Mouse (Mus musculus) thymus, postnatal 25 days (tissue): ENCODE measurements around the gene Cacna1a.
"Not testable (repeated sequence)": the region's sequence is repeated elsewhere in the genome, so short reads cannot be mapped to it uniquely, and the experiment has no call there.

Source experiments
- DNase-seq: peaks from one replicate; pipeline ENCODE4 v3.0.0; 2022

Gene Cacna1a

DNA sequence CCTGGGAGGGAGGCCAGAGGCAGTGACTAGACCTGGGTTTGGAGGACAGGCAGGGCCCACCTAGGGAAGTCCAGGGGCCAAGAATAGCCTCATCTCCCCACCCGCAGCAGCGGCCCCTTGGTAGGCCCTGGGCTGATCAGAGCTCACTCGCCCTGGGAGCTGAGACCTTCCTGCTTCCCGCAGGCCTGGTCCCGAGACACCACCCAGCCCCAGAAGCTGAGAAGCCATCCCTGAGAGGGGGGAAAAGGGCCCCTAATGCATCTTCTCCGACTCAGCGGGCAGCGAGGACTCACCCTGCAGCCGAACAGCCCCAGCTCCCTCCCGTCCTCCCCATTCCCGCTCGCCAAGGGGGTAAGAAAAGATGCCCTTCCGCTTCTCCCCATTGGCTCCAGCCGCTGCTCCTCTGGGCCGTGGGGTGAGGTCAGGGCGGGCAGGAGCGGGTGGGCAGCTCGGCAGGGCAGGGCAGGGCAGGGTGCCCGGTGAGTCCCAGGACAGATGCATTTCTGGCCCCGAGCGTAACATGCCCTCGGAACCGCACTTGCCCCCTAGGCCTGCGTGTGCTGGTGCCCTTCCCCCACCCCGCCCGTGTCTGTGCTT, 212.2 kb downstream of the Cacna1a start:
- DNase-seq = no peak

DNA sequence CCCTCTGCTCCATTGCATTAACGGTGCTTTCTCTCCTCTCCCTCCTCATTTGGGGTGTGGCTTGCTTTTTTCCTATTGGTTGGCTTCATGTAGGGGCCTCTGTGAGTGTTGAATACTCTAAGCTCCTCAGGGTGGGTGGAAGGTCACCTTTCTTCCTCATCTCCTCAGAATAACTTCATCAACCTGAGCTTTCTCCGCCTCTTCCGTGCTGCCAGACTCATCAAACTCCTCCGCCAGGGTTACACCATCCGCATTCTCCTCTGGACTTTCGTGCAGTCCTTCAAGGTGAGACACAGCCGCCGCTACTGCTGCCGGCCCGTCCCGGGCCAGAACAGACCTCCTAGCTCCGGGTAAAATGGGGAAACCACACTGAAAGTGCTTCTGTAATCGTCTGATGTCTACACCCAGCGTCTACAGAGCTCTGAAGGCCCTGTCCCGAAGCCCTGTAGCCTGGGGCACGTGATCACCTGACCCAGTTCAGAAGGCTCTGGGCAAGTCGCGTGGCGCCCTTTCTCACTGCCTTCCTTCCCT, 213.0 kb downstream of the Cacna1a start:
- DNase-seq = no peak

DNA sequence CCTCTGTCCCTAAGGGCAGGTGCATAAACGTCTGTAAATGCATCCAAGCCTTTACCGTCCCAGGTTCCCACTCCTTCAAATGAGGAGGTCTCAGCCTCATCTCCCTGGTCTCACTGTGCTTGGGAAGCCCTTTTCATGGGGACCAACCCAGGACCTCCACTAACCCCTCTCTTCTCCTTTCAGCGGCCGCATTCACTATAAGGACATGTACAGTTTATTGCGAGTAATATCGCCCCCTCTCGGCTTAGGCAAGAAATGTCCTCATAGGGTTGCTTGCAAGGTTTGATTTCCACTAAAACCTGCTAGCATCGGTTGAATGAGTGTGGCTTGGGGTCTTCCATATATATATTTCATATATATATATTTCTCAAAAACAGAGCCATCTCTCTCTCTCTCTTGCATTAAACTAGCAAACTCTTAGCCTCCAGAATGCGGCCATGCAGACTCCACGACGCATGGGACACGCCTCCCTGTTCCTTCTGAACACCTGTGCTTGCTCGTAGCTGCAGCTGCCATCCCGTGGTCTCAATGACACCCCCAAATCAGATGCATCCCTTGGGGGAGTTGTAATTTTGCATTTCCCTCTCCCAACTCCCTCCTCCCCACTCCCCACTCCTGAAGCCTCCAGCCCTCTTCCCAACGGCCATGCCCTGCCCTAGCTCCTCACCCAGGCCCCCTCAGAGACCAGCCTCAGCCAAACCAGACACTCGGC, 226.4 kb downstream of the Cacna1a start:
- DNase-seq = peak; percentile 50

DNA sequence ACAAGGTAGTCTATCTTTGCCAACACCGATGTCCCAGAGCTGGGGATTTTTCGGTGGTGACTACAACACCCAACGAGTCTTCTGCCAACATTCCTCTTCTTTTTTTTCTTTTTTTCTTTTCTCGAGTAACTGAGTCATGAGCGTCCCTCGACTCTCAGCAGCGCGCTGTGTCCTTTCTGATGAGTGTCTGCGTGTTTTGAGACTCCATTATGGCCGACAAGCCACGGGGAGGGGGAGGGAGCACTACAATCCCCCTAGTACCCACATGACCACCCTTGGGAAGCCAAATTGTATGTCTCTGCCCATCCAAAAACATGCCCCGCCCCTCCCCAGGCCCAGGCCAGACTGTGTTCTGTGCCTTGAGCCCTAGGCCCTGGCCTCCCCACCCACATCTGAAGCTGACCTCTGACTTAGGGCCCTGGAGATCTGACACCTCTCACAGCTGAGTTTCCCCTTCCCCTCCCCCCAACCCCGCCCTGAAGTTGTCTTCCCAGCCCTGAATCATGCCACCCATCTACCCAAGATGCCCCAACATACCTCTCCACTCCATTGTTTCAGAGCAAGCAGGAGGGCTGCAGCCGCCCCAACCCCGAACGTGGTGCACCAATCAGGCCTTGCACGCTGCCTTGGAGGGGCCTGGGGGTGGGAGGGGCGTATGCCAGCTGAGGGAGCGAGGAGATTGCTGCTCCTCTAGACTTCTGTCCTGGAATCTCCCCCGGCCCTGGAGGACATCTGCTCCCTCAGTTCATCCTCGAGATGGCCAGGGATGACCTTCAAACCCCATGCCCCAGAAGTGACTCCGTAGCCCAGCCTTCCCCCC, 227.6 kb downstream of the Cacna1a start:
- DNase-seq = no peak

DNA sequence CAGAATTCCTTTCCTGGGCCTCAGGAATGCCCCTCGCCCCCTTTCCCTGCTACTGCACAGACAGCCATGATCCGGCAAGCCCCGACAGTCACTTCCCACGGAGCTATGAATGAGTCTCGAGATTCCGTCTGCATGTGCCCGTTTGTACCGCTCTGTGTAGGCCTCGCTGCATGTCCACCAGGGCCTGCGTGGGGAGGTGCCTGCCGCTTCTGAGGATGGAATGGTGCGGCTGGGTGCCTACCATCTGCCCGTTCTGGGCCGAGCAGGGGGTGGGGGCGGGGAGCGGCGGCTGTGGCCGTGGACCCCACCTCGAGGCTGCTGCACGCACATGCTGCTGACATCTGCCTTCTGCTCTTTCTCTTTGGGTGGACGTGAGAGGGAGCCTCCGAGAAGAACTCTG, 228.8 kb downstream of the Cacna1a start:
- DNase-seq = no peak

DNA sequence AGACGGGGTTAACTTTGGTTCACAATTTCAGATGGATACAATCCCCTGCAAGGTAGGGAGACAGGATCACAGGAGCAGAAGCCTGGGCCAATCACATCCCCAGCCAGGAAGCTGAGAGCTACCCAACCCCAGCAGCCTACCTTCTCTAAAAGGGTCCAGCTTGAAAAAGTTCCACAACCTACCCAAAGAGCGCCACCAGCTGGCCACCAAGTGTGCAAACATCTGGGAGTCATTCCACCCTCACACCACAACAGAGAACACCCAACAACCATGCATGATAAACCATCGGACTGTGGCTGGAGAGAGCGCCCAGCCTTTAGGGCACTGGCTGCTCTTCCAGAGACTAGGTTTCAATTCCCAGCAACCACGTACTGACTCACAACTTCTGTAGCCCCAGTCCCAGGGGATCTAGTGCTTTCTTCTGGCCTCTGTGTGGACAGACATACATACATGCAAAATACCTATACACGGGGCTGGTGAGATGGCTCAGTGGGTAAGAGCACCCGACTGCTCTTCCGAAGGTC, 232.9 kb downstream of the Cacna1a start:
- no peak for DNase-seq

DNA sequence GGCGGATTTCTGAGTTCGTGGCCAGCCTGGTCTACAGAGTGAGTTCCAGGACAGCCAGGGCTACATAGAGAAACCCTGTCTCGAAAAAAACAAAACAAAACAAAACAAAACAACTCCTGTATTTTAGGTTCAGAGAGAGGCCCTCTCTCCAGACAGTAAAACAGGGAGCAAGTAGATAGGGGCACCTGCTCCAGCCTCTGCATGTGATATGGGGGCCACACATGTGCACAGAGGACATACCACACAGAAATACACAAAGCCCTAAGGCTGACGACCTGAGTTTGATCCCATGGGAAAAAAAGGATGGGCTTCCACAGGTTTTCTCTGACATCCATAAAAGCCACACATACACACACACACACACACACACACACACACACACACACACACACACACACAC, 235.2 kb downstream of the Cacna1a start:
- DNase-seq = not testable (repeated sequence)

DNA sequence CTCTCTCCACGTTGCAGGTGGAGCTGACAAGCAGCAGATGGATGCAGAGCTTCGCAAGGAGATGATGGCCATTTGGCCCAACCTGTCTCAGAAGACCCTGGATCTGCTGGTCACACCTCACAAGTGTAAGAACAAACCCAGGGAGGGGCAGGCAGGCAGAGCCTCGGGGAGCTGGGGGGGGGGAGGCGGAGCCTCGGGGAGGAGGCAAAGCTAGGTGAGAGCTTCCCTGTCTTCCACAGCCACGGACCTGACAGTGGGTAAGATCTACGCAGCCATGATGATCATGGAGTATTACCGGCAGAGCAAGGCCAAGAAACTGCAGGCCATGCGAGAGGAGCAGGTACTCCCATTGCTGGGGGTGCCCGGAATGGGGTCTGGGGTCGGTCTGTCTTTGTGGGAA, 241.3 kb downstream of the Cacna1a start:
- DNase-seq = no peak

DNA sequence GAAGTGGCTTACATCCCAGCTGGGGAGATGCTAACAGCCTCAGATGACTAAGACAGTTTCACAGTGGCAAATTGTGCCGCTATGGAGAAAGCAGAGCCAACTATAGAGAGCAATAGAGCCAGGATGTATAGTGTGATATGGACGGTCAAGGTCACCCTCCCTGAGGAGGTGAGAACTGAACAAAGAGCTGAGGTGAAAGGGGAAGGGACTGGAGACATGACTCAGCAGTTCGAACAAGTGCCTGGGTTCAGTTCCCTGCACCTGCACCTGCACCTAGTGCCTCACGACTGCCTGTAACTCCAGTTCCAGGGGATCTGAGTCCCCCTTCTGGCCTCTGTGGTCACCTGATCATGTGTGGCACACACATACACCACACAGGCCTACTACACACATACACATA, 241.9 kb downstream of the Cacna1a start:
- DNase-seq = no peak

DNA sequence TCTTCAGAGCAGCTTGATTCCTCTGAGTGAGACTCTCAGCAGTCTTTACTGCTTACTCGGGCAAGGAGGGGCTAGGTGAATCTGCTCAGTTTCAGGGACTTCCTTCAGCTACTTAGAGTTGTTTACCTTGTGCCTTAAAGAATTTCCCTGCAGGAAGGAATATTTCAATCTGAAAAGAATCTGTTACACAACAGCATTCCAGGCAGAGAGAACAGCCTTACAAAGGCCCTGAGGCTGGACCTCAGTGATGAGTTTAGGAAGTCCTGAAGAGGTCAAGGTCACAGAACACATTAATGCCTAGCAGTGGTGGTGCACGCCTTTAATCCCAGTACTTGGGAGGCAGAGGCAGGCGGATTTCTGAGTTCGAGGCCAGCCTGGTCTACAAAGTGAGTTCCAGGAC, 243.6 kb downstream of the Cacna1a start:
- DNase-seq = no peak

DNA sequence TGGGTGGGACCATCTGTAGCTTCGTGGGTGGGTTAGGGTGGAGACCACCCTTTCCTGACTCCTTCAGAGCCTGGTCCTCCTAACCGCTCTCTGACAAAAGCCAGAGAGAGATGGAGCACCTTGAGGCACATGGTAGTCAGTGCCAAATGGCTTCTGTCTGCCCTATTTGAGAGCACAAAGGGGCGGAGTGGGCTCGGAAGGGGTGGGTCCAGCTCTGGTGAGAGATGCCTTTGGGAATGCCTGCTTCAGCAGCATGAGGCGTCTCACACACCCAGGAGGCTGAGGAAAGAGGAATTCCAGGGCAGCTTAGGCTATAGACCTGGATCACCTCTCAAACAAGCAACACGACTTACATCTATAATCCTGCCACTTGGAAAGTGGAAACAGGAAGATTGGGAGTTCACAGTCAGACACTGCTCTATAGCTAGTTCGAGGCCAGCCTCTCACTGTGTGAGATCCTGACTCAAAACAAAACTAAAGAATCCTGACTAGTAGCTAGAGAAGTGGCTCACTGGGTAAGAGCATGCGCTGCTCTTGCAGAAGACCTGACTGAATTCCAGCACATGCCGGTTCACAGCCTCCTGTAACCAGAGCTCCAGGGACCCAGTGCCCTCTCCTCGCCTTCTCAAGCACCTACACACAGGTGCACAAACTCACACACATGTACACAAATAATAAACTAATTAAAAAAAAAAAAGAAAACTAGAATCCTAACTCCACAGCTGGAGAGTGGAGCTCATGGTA, 245.8 kb downstream of the Cacna1a start:
- DNase-seq = no peak

DNA sequence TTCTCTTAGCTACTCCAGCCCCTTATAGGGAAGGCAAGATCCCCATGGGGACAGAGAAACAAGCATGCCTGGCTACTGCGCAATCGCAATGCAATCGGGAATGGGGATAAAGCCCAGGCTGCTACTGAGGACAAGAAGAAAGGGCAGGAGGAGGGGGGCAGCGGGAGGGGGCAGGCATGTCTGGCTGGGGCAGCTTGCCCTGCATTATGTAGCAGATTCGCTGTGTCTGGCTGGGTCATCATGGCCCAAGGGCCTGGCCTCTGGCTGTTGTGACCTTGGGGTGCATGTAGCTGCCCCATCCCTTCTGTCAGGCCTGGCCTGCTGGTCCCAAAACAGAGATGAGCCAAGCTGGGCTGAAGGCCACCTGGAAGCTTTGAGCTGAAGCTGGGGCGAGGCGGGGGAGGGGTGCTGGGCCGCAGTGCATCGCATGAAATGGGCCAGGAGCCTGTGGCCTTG, 246.6 kb downstream of the Cacna1a start:
- DNase-seq = no peak

DNA sequence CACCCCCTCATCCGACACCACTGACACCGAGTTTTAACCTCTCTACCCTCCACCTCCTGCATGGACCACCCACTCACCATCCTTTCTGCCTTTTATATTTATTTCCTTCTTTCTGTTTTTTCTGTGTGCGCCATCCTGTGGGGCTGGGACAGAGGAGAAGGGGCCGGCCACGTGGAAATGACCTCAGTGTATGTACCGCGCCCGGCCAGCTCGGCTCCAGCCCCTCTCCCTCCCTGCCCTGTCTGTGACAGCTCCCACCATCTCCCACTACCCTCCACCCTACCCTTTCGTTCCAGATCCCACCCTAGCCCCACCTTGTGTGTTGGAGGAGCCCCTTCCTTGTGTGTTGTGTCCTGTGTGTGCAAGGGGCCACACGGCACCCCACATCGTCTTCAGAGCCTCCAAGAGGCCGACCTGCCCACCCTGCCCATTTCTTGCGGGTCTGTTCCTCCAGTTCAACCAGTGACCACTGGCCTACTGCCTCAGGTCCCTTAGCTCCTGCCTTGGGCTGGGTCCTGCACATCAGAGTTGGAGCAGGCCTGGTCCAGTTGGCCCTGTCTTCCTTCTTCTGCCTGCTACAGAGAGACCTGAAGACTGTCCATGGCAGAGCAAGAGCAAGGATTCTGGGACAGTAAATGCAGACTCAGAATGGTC, 247.3 kb downstream of the Cacna1a start:
- DNase-seq = no peak

DNA sequence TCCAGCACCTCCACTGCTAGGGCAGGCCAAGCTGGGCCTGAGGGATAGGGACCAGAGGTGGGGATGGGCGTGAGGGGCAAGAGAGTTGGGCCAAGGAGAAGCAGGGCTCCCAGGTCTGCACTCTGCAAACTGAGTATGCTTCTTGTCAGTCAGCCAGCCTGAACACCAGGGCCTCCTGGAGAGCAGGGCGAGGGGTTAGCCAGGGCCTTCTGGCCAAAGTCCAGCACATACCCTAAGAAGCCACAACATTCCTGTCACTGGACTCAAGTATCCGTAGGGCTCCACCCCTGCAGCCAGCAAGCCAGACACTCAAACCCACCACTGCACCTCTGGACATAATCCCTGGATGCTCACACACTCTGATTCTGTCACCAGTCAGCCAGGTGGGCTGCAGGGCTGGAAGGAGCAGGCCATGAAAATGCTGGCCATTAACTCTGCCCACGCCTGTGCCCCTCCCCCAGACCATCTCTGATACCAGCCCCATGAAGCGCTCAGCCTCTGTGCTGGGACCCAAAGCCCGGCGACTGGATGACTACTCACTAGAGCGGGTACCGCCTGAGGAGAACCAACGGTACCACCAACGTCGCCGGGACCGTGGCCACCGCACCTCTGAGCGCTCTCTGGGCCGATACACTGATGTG, 247.9 kb downstream of the Cacna1a start:
- DNase-seq = no peak

DNA sequence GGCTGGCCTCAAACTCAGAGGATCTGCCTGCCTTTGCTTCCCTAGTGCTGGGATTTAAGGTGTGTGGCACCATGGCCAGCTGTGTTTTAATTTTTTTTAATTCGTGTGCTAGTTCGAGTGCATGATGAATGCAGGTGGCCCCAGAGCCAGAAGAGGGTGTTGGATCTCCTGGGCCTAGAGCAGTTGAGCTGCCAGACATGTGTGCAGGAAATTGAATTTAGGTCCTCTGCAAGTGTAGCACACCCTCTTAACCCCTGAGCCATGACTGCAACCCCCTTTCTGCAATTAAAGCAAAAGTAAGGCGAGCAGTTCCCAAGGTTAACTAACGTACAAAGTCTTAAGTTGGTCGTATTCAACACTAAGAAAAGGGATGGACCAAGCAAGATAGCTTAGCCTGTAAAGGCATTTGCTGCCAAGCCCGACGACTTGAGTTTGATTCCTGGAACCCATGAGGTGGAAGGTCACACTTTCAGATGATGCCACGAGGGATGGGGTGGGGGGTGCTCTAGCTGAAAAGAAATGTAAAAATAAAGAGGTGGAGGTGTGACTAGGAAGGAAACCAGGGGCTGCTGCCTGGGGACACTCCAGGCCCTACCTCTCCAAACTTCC, 249.8 kb downstream of the Cacna1a start:
- DNase-seq = peak; percentile 51

DNA sequence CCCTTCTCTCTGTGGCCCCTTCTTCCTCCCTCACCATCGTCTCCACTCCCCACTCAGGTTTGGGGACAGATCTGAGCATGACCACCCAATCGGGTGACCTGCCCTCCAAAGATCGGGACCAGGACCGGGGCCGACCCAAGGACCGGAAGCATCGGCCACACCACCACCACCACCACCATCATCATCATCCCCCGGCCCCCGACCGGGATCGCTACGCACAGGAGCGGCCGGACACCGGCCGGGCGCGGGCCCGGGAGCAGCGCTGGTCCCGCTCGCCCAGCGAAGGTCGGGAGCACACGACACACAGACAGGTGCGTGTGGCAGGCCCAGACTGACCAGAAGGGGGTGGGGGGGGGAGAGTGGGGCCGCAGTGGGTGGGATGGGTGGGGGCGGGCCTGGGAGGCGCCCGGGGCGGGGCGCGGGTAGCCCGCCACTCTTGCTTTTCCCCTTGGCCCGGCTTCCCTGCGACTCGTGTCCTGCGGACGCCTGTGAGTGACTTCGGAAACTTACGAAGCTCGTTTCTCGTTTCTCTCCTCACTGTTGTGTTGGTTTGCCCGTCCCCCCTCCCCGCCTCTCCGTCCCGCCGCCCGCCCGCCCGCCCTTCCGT, 250.4 kb downstream of the Cacna1a start:
- DNase-seq = peak; percentile 43

DNA sequence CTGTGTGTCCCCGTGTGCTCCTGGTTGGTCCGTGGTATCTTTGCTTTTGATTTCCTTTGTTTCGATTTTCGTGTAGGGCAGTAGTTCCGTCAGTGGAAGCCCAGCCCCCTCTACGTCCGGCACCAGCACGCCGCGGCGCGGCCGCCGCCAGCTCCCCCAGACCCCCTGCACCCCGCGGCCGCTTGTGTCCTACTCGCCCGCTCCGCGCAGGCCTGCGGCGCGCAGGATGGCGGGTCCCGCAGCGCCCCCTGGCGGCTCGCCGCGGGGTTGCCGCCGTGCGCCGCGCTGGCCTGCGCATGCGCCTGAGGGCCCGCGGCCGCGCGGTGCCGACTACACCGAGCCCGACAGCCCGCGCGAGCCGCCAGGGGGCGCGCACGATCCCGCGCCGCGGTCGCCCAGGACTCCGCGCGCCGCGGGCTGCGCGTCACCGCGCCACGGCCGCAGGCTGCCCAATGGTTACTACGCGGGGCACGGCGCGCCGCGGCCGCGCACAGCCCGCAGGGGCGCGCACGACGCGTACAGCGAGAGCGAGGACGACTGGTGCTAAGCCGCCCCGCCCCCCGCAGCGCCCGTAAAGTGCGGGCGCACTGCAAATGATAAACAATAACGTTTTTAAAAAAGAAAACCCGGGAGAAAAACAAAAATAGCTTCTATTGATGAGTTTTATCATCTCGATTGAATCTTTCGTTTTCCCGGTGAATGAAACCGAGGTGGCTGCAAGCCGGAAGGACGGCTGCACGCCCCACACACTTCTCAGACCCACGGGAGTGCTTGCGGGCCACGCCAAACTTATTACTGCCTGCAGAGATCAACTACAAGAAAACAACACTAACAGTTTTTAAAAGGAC, 251.1 kb downstream of the Cacna1a start:
- peak; percentile 94 for DNase-seq

DNA sequence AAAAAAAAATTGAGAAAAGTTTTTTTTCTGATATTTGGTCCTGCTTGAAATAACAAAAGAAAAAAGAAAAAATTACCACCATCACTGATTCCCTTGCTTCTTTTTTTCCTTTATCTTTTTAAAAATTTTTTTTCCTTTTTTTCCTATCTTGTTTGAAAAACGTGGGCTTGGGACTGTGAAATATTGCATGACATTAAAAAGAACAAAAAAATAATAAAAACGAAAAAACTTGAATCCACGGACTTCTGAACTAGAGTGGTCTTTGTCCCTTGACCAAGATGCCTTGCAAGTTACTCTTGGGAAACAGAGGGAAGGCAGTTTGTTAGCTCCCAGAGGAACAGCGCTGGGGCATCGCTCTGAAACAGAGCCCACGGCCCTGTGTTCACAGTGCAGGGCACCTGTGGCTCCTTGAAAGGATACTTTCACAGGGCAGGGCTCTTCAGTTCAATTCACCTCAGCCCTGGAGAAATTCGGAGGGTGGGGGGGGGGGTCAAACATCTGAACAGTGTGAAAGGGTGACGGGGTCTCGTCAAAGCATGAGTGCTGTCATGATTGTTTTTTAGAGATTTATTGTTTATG, 251.9 kb downstream of the Cacna1a start:
- no peak for DNase-seq

DNA sequence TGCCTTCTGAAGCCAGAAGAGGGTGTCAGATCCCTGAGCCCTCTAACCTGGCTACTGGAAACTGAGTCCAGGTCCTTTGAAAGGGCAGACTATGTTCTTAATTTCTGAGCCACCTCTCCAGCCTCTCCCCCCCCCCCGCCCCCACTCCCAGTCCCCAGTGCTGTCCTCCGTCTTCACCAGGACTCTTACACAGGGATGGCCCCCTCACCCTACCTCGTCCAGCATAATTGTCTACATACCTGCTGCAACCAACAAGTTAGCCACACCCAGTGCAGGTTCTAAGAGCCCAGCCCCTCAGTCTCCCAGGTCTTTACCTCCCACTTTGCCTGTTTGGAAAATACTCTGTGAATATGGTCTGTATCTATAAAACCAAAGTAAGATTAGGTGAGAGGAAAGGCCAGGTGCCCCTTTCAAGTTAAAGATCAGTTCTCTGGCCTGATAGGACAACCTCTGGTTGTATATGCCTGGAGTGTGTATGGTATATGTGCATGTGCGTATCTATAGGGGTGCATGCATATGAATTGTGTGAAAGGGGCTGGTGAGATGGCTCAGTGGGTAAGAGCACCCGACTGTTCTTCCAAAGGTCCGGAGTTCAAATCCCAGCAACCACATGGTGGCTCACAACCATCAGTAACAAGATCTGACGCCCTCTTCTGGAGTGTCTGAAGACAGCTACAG, 252.5 kb downstream of the Cacna1a start:
- no peak for DNase-seq
